Mouse (Mus musculus) G1E-ER4 (cell line): ENCODE measurements around the gene Dab2. TPM values are rescaled to one million over a fixed set of nuclear protein-coding genes. Genes with fewer than 3 reads are reported as not detected.

Experiments used
- GATA1 ChIP-seq: IDR thresholded peaks from one replicate; pipeline ENCODE4 v1.8.0; 2012; ENCODE audit warnings: low read length, inconsistent platforms
- polyA plus RNA-seq: library from polyadenylated mRNA; stranded (reverse); fragments of >175 nt; gene quantifications from 2 replicates; pipeline ENCODE4 v1.2.3, GENCODE M21; 2012

The Dab2 gene
- polyA plus RNA-seq, 1 experiment: 0.04 TPM

DNA sequence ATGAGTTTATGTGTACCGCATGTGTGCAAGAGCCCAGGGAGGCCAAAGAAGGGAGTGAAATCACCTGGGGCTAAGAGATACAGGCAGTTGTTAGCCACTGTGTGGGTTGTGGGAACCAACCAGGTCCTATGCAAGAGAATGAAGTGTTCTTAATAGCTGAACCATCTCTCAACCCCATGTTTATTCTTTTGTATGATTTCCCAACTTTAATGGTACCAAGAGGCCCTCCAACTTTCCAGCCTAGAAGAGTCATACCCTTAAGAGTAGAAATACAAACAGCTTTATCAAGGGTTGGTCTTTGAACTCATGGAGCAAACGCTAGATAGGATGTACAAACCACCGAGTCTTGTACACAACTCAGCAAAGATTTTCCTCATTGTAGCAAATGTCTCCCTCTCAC is 12.8 kb downstream of the Dab2 start:
- no peak for TF ChIP-seq GATA1

DNA sequence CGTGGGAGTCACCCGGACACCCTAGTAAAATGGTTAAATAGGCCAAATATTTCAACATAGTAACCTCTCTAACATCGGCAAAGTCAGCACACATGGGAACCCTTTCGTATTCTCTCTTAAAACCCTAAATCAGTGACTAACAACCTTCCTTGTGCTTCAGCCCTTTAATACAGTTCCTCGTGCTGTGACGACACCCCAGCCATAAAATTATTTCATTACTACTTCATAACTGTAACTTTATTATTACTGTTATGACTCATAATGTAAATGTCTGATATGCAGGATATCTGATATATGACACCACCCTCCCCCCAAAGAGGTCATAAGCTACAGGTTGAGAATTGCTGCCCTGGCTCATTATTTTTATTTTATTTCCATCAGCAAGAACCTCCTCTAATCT is 19.8 kb downstream of the Dab2 start:
- no peak for TF ChIP-seq GATA1

DNA sequence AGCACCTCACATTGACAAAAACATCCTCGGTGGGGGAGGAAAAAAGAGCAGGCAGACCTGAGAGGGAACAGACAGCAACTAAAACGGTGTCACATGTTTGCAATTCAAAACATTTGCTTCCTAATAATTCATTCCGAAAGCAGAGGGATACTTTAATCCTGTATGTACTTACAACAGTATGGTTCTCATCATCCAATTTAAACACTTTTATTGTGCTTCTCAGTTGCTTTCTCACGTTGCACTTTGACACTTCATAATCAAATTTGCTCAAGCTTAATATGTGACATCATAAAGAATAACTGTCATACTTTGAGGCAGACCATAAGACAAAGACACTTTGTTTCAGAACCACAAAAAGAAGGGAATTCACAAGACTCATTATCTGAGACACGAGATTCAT is 20.9 kb downstream of the Dab2 start:
- TF ChIP-seq GATA1: no peak

DNA sequence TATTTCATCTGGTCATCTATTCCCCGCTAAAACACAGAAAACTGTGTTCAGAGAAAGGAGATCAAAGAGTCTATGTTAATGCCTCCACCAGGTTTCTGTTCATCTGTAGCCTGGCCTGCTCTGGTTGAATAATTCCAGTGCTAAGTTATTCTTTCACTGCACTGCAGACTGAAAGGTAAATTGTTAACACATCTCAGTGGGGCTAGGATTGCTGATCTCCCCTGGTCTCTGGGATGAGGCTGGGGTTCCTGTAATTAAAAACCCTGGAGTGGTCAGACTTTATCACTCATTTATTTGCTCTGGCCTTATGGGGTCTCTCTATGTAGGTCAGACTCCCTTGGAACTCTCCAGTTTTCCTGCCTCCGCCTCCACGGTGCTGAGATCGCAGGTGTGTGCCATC is 21.7 kb downstream of the Dab2 start:
- TF ChIP-seq GATA1: no peak

DNA sequence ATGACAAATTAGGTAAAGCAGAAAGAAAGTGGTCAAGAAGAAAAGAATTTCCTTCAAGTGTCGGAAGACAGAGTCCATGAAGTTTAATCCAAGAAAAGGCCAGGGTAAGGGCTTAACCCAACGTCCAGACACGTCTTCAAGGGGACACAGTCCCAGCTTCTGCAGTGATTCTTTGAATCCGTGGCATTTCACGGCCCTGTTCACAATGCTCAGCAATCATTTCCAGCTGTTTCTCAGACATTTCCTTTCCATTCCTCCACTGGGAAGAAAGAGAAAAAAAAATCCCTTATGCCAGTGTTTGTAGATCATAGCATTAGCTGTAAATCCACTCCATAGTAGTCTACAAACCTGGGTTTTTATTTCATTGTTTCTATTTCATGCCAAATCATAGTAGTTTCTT is 22.7 kb downstream of the Dab2 start:
- TF ChIP-seq GATA1: no peak

DNA sequence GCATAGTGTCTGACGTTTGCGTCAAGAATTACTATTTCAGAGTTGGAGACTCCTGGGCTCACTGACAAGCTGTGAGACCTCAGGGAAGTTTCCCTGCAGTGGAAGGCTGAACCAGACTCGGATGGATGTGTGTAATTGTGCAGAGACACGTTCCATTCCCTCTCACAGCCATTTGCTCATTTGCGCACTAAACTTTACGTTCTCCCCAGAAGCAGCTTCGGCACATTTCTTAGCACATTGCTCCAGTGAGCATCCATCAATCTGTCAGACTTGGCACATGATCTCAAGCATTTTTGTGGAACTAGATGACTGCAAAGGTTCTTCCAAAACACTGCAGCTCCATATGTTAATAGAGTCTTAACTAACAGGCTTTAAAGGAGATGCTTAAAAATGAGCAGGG is 24.0 kb downstream of the Dab2 start:
- no peak for TF ChIP-seq GATA1

DNA sequence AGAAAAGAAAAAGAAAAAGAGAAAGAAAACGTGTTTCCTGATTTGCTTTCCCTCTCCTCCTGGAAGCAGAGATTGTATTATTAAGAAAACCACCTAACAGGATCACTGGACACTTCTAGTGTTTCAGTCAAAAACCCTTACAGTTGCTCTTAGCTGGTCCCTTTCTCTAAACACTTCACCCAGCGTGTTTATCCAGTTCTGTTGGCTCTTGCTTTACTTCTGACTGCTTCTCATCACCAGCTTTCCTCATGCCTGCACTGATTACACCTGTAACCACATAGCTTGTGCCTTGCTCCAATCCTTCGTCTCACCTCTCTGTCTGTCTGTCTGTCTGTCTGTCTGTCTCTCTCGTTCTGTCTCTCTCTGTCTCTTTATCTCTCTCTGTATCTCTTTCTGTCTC is 25.9 kb downstream of the Dab2 start:
- no peak for TF ChIP-seq GATA1

DNA sequence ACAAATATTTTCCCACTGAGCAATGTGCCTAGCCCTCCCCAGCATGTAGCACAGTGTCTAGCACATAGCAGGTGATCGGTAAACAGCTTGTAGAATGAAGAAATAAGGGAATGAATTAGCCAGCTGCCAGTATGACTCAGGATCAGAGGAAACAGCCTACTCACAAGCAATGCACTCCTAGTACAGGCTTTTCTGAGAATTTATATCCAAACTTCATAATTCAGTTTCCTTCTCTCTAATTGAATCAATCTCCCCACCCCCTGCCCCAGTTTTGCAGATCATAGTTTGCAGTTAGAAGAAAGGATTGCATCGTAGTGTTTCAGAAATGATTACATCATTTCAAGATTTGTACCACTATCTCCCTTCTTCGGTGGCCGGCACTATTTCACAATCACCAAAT is 26.4 kb downstream of the Dab2 start:
- TF ChIP-seq GATA1: no peak

DNA sequence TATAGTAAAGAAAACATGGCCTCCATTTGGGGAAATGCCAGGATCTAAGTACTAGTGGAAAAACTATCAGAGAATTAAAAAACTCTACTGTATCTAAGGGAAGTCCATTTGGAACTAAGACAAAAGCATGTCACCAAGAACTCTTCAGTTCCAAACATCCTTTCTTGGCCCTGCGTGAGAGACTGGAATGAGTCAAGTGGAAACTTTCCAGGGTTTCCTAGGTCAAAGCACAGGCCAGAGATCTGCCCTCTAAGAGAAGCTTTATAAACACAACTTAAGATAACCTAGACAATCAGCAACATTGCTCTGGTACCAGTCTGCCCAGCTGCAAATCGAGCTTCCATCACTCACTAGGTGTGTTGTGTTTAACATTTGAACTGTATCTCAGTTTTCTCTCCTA is 31.8 kb downstream of the Dab2 start:
- TF ChIP-seq GATA1: no peak

DNA sequence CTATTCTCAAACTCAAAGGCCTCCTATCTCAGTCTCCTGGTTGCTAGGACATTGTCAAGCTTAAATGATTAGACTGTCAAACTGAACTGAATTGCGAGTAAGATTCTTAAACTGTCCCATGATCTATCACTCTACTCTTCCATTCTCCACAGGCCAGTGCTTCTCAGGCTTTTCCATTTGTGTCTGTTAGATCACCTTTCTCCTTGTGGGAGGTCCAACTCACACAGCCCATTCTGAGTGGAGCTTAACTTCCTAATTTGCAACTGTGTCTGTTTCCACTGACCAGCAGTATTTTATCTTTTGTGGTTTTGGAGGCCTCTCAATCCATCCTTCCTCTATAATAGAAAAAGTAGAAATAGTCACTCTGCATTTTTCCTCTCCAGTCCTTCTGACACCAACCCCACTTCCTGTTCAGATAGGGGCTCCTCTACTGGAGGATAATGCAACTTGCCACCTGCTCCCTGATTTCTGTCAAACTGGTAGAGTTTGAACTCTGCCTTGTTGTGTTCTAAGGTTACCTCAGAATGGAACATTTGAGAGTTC is 35.1 kb downstream of the Dab2 start:
- TF ChIP-seq GATA1: no peak

DNA sequence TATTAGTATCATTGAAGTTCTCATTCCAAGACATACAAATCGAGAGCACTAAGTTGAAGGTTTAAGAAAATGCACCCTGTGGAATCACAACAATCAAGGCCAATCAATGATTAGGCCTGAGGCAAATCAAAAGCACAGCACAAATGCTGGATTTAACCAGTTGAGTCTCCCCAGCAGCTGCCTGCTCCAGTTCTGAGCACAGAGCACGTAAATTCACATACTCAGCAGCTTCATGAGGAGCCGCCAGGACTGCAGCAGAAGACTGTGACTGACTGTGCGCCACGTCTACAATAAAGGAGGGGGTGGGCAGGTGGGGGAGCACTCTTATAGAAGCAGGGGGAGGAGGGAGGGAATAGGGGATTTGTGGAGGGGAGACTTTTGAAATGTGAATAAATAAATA is 40.2 kb downstream of the Dab2 start:
- TF ChIP-seq GATA1: no peak

DNA sequence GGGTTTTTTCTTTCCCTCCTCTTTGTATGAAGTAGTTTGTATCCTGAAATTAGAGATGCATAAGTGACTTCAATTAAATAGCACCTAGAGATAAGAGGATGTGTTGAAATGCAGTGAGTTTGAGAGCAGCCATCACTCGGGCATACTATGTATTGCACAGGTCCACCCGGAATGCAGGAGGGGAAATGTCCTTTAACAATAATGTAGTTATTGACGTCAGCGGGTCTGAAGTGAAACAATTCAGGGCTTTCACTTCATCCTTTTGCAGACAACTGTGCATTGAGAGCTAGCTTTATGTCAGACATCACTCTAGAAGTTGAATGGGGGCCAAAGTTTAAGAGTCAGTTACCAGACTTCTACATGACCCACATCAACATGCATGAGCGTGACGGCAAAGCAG is 40.8 kb downstream of the Dab2 start:
- no peak for TF ChIP-seq GATA1

DNA sequence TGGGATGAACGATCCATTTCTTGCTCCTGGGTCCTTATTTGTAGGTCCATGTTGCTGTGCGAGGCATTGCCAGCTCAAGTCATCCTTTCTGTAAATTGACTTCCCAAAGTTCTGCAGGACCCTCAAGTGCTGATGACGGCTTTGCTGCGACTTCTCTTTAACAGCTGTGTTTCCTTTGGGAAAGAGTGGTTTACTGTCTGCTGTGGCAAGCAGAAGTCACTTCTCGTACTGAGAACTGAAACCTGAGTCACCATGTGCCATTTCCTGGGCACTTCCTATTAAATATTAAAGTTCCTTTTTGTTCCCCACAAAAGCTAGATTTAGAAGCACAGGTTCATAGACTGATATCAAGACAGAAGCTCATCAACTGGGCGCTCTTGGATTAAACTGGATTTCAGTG is 41.8 kb downstream of the Dab2 start:
- no peak for TF ChIP-seq GATA1

DNA sequence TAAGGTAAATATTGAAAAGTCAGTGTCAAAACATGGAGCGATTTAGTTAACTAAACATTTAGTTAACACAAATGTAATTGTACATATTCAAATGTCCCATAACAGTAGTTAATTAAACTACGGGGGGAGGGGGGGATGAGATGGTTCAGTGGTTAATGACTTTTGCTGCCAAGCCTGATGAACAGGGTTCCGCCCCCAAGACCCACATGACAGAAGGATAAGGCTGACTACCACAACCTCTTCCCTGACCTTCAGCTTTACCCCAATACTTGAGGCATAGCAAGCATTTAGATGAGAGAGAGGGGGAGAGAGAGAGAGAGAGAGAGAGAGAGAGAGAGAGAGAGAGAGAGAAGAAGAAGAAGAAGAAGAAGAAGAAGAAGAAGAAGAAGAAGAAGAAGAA is 54.3 kb downstream of the Dab2 start:
- no peak for TF ChIP-seq GATA1

DNA sequence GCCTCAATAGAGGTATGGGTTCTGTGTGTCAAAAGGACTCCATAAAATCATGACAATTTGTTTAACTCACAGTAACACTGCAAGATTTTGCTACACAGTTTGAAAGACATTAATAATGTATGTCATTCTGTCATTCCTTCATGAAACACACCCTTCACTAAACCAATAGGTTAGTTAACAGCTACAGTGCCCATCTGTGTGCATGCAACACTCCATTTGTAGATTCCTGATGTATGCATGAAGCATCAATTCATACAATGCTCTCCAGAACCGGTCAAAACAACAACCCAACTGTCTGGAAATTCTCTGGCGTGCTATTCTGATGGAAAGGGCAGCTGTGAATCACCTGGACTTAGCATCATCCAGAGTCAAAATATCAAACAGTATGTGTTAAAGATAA is 60.3 kb downstream of the Dab2 start:
- no peak for TF ChIP-seq GATA1

DNA sequence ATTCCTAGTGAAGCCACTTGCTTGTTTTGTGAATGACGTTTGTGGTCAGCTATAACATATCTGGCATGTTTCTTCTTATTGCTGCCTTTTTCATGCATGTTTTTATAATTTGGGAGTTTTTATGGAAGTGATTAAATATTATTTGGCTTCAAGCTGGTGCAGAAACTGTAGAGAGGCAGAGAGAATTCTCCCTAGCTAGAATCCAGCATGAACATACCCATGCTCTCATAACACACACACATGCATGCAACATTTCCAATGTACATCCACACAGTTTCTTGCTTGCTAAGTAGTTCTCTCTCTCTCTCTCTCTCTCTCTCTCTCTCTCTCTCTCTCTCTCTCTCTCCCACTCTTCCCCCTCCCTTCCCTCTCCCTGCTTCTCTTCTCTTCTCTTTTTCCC is 70.4 kb downstream of the Dab2 start:
- no peak for TF ChIP-seq GATA1

DNA sequence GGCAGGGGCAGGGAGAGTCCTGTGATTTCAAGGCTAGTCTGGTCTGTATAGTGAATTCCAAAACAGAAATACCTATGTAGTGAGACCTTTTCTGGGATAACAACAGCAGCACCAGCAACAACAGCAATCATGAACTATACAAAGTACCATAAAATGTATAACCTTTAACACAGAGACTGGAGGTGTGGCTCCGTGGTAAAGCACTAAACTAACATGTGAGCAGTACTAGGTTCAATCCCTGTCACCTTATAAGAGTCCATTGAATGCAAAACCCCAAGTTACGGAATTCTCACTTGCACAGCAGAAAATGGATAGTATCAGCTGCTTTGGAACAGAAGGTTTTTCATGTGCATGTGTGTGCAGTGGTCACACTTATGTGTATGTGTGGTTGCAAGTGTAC is 71.9 kb downstream of the Dab2 start:
- TF ChIP-seq GATA1: no peak

DNA sequence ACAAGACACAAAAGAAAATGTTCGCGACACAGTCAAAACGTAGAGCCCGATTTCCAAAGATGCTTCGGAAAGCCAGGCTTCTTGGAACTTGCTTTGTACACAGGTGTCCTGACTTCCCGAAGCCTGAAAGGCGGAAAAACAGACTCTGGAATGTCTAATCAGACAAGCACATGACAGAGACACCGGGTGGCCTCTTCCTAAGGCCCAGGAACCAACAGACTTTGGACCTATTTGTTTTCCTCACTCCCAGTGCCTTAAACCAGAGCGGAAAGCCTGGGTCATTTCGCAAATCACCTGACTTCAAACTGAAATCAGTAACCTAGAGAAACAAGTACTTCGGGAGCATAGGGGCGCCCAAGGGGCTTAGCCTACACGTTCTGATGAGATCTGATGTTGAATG is 75.4 kb downstream of the Dab2 start:
- no peak for TF ChIP-seq GATA1

DNA sequence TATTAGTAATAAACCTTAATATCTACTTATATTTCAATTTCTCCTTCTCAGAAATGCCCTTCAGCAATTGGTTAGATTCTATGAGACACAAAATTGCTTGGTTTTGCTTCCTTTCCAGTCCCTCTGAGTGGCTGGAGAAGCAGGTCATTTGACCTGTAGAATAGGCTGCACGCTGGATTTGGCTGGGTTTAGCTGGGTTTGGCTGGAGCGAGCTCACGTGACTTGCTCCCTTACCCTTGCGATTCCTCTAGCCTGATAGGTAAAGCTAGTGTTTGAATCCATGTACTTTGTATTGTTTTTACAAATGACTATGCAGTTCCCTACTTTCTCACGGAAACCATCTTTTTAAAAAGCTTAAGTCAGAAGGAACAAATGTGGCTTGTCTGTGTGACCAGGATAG is 76.4 kb downstream of the Dab2 start:
- no peak for TF ChIP-seq GATA1

DNA sequence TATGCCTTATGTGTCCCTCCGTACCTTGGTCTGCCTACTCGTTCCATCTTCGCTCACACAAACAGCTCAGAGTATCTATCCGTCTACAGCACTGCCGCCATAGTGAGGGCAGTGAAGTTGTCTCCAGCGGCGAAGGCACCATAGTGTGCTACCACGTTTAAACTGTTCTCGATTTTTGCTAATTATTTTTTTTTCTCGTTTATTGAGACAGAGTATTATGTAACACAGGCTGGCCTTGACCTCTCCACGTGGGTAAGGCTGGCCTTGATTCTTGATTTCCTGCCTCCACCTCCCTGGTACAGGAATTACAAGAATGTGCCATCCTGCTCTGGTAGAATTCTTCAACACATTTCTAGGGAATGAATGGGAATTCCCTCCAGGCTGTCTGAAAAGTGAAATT is 77.2 kb downstream of the Dab2 start:
- TF ChIP-seq GATA1: no peak
